Mouse (Mus musculus) naive thymus-derived CD4-positive, alpha-beta T cell, adult 2 months (primary cell): ENCODE results near the gene Col18a1.

Experiments
- DNase-seq: peaks from one replicate; pipeline ENCODE4 v3.0.0-alpha.2; 2011; ENCODE audit warnings: low read depth

Col18a1 gene

DNA sequence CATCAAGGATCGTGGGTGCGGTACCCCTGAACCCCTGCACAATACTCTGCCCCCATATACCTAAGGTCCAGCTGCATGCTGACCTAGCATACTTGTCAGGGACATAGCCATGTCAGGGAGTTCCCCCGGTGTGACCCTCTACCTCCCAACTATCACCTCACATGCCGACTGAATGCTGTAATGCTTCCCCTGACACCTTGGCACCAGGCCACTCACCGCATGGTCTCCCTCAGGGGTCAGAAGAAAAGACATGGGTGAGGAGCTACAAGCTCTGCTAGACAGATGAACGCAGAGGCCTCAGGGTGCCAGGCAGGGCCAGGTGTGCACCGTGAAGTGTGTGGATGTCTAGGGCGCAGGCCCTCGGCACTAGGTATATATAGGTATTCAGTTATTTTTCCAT is 56.3 kb downstream of the Col18a1 start:
- DNase-seq, result no peak

- DNase-seq, result no peak
These were observed 58.2 kb downstream of the Col18a1 start for GRCm38 (mm10) chr10:77108106-77108505.

GRCm38 (mm10) chr10:77104327-77104726 is 62.0 kb downstream of the Col18a1 start:
- no peak for DNase-seq

GRCm38 (mm10) chr10:77103689-77104088 is 62.7 kb downstream of the Col18a1 start:
- DNase-seq, result no peak

DNA sequence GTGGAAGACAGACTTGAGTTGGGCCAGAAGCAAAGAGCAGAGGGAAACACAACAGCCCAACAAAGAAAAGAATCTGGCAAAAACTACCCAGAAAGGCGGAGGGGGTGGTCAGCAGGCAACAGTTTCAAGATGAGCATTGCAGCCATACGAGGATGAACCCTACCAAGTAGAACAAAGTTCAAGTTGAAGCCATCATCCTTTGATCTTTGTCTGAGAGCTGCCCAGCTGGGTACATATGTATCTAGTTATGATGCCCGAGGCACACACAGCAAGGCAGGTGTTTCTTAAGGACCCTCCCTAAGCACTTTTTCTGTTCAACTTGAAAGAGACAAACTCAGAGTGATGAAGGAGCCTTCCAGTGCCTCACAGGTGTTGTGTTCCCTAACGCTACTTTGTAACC is 66.6 kb downstream of the Col18a1 start:
- DNase-seq, result no peak

DNA sequence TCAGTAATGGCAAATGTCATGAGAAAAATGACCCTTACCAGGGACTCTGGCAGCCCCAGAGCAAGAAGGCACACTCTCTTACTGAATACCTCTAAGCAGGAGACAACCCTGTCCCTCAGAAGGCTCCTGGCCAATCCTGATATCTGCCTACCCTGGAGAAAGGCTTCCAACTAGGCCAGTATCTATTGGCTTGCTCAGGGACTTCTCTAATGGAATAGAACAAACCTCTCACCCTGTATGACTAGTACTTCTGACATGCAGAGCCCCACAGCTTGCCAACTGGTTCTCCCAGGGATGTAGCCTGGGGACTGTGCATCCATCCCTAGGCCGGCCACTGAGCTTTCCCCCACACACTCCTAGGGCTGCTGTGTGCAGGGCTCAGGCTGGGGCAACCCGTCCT is 67.7 kb downstream of the Col18a1 start:
- DNase-seq, result no peak

DNA sequence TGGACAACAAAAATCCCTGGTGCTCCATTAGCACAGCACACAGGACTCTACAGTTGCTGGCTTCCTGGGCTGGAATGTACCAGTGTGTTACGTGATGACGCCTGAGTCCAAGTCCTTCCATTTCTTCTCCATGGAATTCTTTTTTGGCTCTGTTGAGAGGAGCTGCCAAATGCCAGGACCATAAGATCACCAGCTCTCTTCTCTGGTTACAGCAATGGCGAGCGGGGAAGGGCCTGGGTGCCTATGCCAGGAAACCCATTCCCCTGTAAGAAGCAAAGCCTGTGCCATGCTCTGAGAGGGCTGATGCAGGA is 68.5 kb downstream of the Col18a1 start:
- DNase-seq, result no peak

DNA sequence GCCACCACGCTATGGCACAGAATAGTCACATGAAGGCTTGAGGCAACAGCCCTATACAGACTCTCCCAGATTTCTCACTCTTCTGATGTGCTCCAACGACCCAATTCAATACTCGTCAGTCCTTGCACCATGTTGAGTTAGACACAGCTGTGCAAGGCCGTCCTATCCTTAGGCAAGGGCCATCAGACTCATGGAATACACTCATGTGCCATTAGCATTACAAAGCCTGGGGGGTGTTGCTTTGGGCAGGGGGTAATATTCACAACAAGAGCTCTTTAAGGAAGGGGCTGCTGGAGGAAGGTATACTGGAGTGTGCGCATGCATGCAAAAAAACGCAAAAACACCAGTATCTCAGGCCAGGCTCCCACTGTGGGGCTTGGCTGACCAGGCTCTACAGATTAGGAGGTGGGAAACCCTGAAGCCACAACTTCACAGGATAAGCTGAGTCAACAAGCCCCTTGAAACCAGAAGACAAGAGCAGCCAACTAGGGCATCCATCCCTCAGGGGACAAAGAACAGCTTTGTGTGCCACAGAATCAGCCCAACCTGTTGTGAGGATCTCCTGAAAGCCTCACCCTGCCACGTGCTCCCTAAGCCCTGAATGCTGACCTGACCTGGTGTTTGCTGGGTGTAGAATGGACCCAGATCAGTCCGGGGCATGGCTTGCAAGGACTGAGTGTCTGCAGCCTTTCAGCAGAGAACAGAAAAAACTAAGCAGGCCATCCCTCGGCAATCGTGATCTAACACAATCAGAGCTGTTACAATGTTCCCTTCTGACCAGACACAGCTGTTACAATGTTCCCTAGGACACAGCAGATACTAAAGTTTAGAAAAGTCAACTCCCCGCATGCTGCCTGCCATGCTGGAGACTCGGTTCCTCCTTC is 69.1 kb downstream of the Col18a1 start:
- DNase-seq, result no peak

- DNase-seq, result no peak
These were observed 70.7 kb downstream of the Col18a1 start for GRCm38 (mm10) chr10:77095666-77096065.

- DNase-seq, result no peak
These were observed 72.5 kb downstream of the Col18a1 start for GRCm38 (mm10) chr10:77093817-77094216.

- no peak for DNase-seq
These were observed 74.7 kb downstream of the Col18a1 start for GRCm38 (mm10) chr10:77091538-77092097.

GRCm38 (mm10) chr10:77090063-77090462 is 76.3 kb downstream of the Col18a1 start:
- DNase-seq, result no peak

DNA sequence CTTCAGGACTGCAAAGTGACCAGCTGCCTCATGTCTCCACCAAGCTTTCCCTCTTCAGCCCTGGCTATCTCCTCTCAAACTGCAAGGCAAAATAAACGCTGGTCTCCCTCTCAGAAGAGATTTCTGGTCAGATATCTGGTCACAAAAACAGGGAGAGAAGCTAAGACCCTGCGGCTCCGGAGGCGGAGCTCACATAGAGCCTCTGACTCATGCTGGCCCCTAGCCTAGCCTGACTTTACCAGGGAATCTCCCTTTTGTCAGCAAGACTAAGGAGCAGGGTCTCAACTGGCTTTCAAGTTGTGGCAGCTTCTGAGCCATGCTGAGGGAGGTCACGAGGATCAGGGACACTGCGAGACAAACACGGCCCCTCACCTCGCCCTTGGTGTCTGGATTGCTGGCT is 77.0 kb downstream of the Col18a1 start:
- DNase-seq, result no peak

- no peak for DNase-seq
These were observed 81.8 kb downstream of the Col18a1 start for GRCm38 (mm10) chr10:77084568-77084967.

GRCm38 (mm10) chr10:77082921-77083320 is 83.4 kb downstream of the Col18a1 start:
- no peak for DNase-seq

- DNase-seq, result peak; percentile 66
These were observed 83.9 kb downstream of the Col18a1 start for GRCm38 (mm10) chr10:77082453-77082852.

- DNase-seq, result no peak
These were observed 87.4 kb downstream of the Col18a1 start for GRCm38 (mm10) chr10:77078961-77079360.

DNA sequence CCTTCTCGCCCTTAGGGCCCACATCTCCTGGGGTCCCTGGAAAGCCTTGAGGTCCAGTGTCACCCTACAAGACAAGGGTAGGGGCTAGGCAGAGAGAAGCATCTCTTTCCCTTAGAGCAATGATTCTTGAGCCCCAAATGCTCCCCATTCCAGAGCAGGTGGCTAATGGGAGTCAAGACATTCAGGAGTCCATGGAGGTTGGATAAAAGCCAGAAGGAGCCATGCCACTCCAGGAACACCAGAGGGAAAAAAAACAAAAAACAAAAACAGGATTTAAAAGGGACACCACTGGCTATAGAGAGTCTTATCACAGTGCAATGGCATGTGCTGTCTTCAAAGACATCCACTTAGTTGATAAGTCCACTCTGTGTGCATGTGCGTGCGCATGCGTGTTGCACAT is 87.9 kb downstream of the Col18a1 start:
- DNase-seq, result no peak

- no peak for DNase-seq
These were observed 91.9 kb downstream of the Col18a1 start for GRCm38 (mm10) chr10:77074276-77074974.

DNA sequence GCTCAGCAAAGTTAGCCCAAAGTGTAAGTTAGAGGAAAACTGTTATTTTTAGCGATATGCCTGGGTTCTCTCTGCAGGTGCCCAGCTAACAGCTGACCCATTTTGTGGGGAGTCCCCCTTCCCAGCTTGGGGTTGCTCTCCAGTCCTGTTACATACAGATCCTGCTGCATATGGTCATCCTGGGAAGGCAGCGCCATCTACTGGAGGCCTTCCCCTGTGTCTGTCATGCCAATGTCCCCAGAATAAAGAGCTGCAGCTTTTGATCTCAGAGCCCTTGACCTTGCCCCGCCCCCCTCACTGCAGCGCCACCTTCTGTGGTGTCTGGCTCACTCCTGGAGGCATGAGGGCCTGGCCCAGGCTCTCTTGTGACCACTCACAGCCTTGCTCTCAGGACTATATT is 96.3 kb downstream of the Col18a1 start:
- peak; percentile 64 for DNase-seq

DNA sequence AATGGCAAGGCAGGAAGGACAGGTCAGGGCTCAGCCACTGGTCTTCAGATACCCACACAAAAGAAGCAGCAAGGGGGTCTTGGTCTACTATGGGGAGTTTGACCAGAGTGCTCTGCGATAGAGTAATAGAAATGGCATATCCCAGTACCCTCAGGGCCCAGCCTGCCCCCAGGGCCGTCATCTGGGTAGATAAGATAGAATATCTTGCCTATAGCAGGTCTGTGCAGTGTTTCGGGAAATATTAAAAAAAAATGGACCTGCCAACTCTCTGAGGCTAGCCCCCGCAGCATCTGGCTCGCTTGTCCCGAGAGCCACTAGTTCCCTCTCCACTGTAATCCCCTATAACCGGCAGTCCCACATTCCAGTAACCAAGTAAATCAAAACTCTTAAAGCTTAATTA is 97.9 kb downstream of the Col18a1 start:
- DNase-seq, result no peak

DNA sequence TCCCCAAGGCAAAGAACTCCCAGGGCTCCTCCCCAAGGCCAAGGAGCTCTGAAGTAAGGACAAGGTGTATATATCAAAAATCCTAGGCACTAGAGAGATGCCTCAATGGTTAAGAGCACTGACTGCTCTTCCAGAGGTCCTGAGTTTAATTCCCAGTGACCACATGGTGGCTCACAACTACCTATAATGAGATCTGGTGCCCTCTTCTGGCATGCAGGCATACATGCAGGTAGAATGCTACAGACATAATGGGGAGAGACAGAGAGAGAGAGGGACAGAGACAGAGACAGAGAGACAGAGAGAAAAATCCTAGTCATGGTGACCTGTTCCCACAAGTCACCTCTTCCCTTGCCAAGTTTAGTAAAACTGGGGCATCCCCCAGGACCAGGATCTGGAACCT is 101.7 kb downstream of the Col18a1 start:
- no peak for DNase-seq

GRCm38 (mm10) chr10:77064239-77064638 is 102.1 kb downstream of the Col18a1 start:
- no peak for DNase-seq
